Mouse (Mus musculus): ENCODE data around the gene Olfr679. TPM values are rescaled to one million over a fixed set of nuclear protein-coding genes. Genes with fewer than 3 reads are reported as not detected.

Gene Olfr679
- total and polyA plus RNA-seq, 3 experiments = not detected

- Histone ChIP-seq H3K36me3 (ENCODE audit: control insufficient read depth in 1 of 2, insufficient read depth in 2 of 2, low read length in 2 of 2) (no peaks in the 10 kb centered on the region), H3K4me1 (ENCODE audit: control insufficient read depth in 1 of 2, insufficient read depth in 2 of 2, low read length in 2 of 2) (no peaks in the 10 kb centered on the region)
- no peak for DNase-seq (ENCODE audit: low read depth, low spot score)
Measured at GRCm38 (mm10) chr7:105116536-105116935, 35.5 kb downstream of the Olfr679 start, which contains the start of gene Olfr681. Olfr681 (plus strand) TSS chr7:105116836.

More at GRCm38 (mm10) chr7:105116536-105116935, 35.5 kb downstream of the Olfr679 start, which contains the start of gene Olfr681:
- no peaks in the 10 kb centered on the region for H3K79me2 ChIP-seq (ENCODE audit: control insufficient read depth, insufficient read depth, low read length, poor library complexity)
- H3K27me3 ChIP-seq (ENCODE audit: control insufficient read depth in 1 of 2, insufficient read depth in 2 of 2, low read length in 2 of 2) = no peaks in the 10 kb centered on the region
- no peak for TF ChIP-seq ETS1 (IDR thresholded peaks at IDR 0.05; ENCODE audit: low read depth, low read length)
- no peak for TF ChIP-seq POLR2A (IDR thresholded peaks at IDR 0.05; ENCODE audit: control insufficient read depth in 1 of 2, insufficient read depth in 1 of 2, low read depth in 1 of 2, low read length in 2 of 2, poor library complexity in 1 of 2)
- TF ChIP-seq ZMIZ1 (IDR thresholded peaks at IDR 0.05; ENCODE audit: low read depth, low read length) = no peak
- no peak for TF ChIP-seq JUND (IDR thresholded peaks at IDR 0.05; ENCODE audit: low read depth, low read length)
- TF ChIP-seq MAZ (IDR thresholded peaks at IDR 0.05; ENCODE audit: low read depth, low read length) = no peak
- TF ChIP-seq TCF12 (IDR thresholded peaks at IDR 0.05; ENCODE audit: low read depth, low read length) = no peak
- TF ChIP-seq SIN3A (IDR thresholded peaks at IDR 0.05; ENCODE audit: low read length) = no peak
- TF ChIP-seq ZNF384 (IDR thresholded peaks at IDR 0.05; ENCODE audit: low read depth, low read length) = no peak
- TF ChIP-seq USF2 (IDR thresholded peaks at IDR 0.05; ENCODE audit: borderline replicate concordance in 1 of 2, insufficient read depth in 1 of 2, low read depth in 1 of 2, low read length in 2 of 2) = no peak
- TF ChIP-seq NELFE (IDR thresholded peaks at IDR 0.05; ENCODE audit: low read depth, low read length) = no peak
- TF ChIP-seq HCFC1 (IDR thresholded peaks at IDR 0.05; ENCODE audit: low read depth, low read length) = no peak
- no peak for TF ChIP-seq USF1 (IDR thresholded peaks at IDR 0.05; ENCODE audit: low read depth, low read length)
- no peak for TF ChIP-seq SMC3 (IDR thresholded peaks at IDR 0.05; ENCODE audit: low read depth, low read length)
- TF ChIP-seq KAT2A (conservative IDR thresholded peaks at IDR 0.05; ENCODE audit: low read depth, low read length) = no peak
- no peak for TF ChIP-seq CTCF (IDR thresholded peaks at IDR 0.05 in 2 of 3, conservative IDR thresholded peaks at IDR 0.05 in 1 of 3; ENCODE audit: control insufficient read depth in 1 of 3, insufficient read depth in 1 of 3, low read depth in 2 of 3, low read length in 3 of 3, poor library complexity in 1 of 3, severe bottlenecking in 1 of 3)
- no peak for TF ChIP-seq ELF1 (IDR thresholded peaks at IDR 0.05; ENCODE audit: low read depth, low read length)
- no peak for TF ChIP-seq POLR2AphosphoS5 (IDR thresholded peaks at IDR 0.05; ENCODE audit: borderline replicate concordance, low read depth, low read length)
- TF ChIP-seq NRF1 (IDR thresholded peaks at IDR 0.05; ENCODE audit: insufficient read depth, low read depth, low read length, poor library complexity, severe bottlenecking) = no peak
- no peak for TF ChIP-seq BHLHE40 (IDR thresholded peaks at IDR 0.05; ENCODE audit: borderline replicate concordance, low read depth, low read length)
- no peak within 1 kb of the TSS for H3K27ac ChIP-seq (ENCODE audit: control insufficient read depth, low read depth, low read length)
- H3K9ac ChIP-seq (ENCODE audit: control insufficient read depth, low read depth, low read length, poor library complexity, severe bottlenecking) = no peak within 1 kb of the TSS
- no peak within 1 kb of the TSS for H3K4me3 ChIP-seq (ENCODE audit: control insufficient read depth in 1 of 2, insufficient read depth in 1 of 2, low read depth in 2 of 2, low read length in 2 of 2)
- H3K9me3 ChIP-seq (replicated peaks; ENCODE audit: insufficient read depth, low read length) = no peaks in the 10 kb centered on the region

Other genes with a start within 250 kb of the Olfr679 start
- gene Usp17lb, start 238.6 kb upstream of the Olfr679 start, total RNA-seq (2012; rRNA removed) = not detected in 2 replicates
- not detected for gene Usp17lb, start 238.6 kb upstream of the Olfr679 start, polyA plus RNA-seq (2012; ENCODE audit: insufficient read depth in 1 of 2, insufficient read length in 2 of 2, low read depth in 1 of 2, low replicate concordance in 2 of 2, missing spikeins in 1 of 2)
- gene Usp17la, start 224.2 kb upstream of the Olfr679 start, total RNA-seq (2012; rRNA removed) = not detected in 2 replicates
- not detected for gene Usp17la, start 224.2 kb upstream of the Olfr679 start, polyA plus RNA-seq (2012; ENCODE audit: insufficient read depth in 1 of 2, insufficient read length in 2 of 2, low read depth in 1 of 2, low replicate concordance in 2 of 2, missing spikeins in 1 of 2)
- not detected in 2 replicates for gene Olfr665, start 203.2 kb upstream of the Olfr679 start, total RNA-seq (2012; rRNA removed)
- gene Olfr665, start 203.2 kb upstream of the Olfr679 start, polyA plus RNA-seq (2012; ENCODE audit: insufficient read depth in 1 of 2, insufficient read length in 2 of 2, low read depth in 1 of 2, low replicate concordance in 2 of 2, missing spikeins in 1 of 2) = not detected
- gene Olfr666, start 185.3 kb upstream of the Olfr679 start, total RNA-seq (2012; rRNA removed) = not detected in 2 replicates
- gene Olfr666, start 185.3 kb upstream of the Olfr679 start, polyA plus RNA-seq (2012; ENCODE audit: insufficient read depth in 1 of 2, insufficient read length in 2 of 2, low read depth in 1 of 2, low replicate concordance in 2 of 2, missing spikeins in 1 of 2) = not detected
- gene Olfr667, start 159.7 kb upstream of the Olfr679 start, total RNA-seq (2012; rRNA removed) = not detected in 2 replicates
- not detected for gene Olfr667, start 159.7 kb upstream of the Olfr679 start, polyA plus RNA-seq (2012; ENCODE audit: insufficient read depth in 1 of 2, insufficient read length in 2 of 2, low read depth in 1 of 2, low replicate concordance in 2 of 2, missing spikeins in 1 of 2)
- gene Olfr668, start 153.1 kb upstream of the Olfr679 start, total RNA-seq (2012; rRNA removed) = not detected in 2 replicates
- gene Olfr668, start 153.1 kb upstream of the Olfr679 start, polyA plus RNA-seq (2012; ENCODE audit: insufficient read depth in 1 of 2, insufficient read length in 2 of 2, low read depth in 1 of 2, low replicate concordance in 2 of 2, missing spikeins in 1 of 2) = not detected
- gene Olfr669, start 147.0 kb upstream of the Olfr679 start, total RNA-seq (2012; rRNA removed) = not detected in 2 replicates
- gene Olfr669, start 147.0 kb upstream of the Olfr679 start, polyA plus RNA-seq (2012; ENCODE audit: insufficient read depth in 1 of 2, insufficient read length in 2 of 2, low read depth in 1 of 2, low replicate concordance in 2 of 2, missing spikeins in 1 of 2) = not detected
- gene Olfr670, start 118.6 kb upstream of the Olfr679 start, total RNA-seq (2012; rRNA removed) = not detected in 2 replicates
- gene Olfr670, start 118.6 kb upstream of the Olfr679 start, polyA plus RNA-seq (2012; ENCODE audit: insufficient read depth in 1 of 2, insufficient read length in 2 of 2, low read depth in 1 of 2, low replicate concordance in 2 of 2, missing spikeins in 1 of 2) = not detected
- gene Olfr671, start 102.1 kb upstream of the Olfr679 start, total RNA-seq (2012; rRNA removed) = not detected in 2 replicates
- gene Olfr671, start 102.1 kb upstream of the Olfr679 start, polyA plus RNA-seq (2012; ENCODE audit: insufficient read depth in 1 of 2, insufficient read length in 2 of 2, low read depth in 1 of 2, low replicate concordance in 2 of 2, missing spikeins in 1 of 2) = not detected
- gene Olfr672, start 79.2 kb upstream of the Olfr679 start, total RNA-seq (2012; rRNA removed) = not detected in 2 replicates
- not detected for gene Olfr672, start 79.2 kb upstream of the Olfr679 start, polyA plus RNA-seq (2012; ENCODE audit: insufficient read depth in 1 of 2, insufficient read length in 2 of 2, low read depth in 1 of 2, low replicate concordance in 2 of 2, missing spikeins in 1 of 2)
- gene Olfr675, start 52.7 kb upstream of the Olfr679 start, total RNA-seq (2012; rRNA removed) = not detected in 2 replicates
- not detected for gene Olfr675, start 52.7 kb upstream of the Olfr679 start, polyA plus RNA-seq (2012; ENCODE audit: insufficient read depth in 1 of 2, insufficient read length in 2 of 2, low read depth in 1 of 2, low replicate concordance in 2 of 2, missing spikeins in 1 of 2)
- not detected in 2 replicates for gene Olfr676, start 48.5 kb upstream of the Olfr679 start, total RNA-seq (2012; rRNA removed)
- gene Olfr676, start 48.5 kb upstream of the Olfr679 start, polyA plus RNA-seq (2012; ENCODE audit: insufficient read depth in 1 of 2, insufficient read length in 2 of 2, low read depth in 1 of 2, low replicate concordance in 2 of 2, missing spikeins in 1 of 2) = not detected
- not detected in 2 replicates for gene Olfr677, start 29.8 kb upstream of the Olfr679 start, total RNA-seq (2012; rRNA removed)
- gene Olfr677, start 29.8 kb upstream of the Olfr679 start, polyA plus RNA-seq (2012; ENCODE audit: insufficient read depth in 1 of 2, insufficient read length in 2 of 2, low read depth in 1 of 2, low replicate concordance in 2 of 2, missing spikeins in 1 of 2) = not detected
- not detected in 2 replicates for gene Olfr678, start 16.7 kb upstream of the Olfr679 start, total RNA-seq (2012; rRNA removed)
- gene Olfr678, start 16.7 kb upstream of the Olfr679 start, polyA plus RNA-seq (2012; ENCODE audit: insufficient read depth in 1 of 2, insufficient read length in 2 of 2, low read depth in 1 of 2, low replicate concordance in 2 of 2, missing spikeins in 1 of 2) = not detected
- gene Olfr680-ps1, start 11.6 kb downstream of the Olfr679 start, total RNA-seq (2012; rRNA removed) = not detected in 2 replicates
- gene Olfr680-ps1, start 11.6 kb downstream of the Olfr679 start, polyA plus RNA-seq (2012; ENCODE audit: insufficient read depth in 1 of 2, insufficient read length in 2 of 2, low read depth in 1 of 2, low replicate concordance in 2 of 2, missing spikeins in 1 of 2) = not detected
- not detected in 2 replicates for gene Olfr681, start 35.6 kb downstream of the Olfr679 start, total RNA-seq (2012; rRNA removed)
- gene Olfr681, start 35.6 kb downstream of the Olfr679 start, polyA plus RNA-seq (2012; ENCODE audit: insufficient read depth in 1 of 2, insufficient read length in 2 of 2, low read depth in 1 of 2, low replicate concordance in 2 of 2, missing spikeins in 1 of 2) = not detected
- gene Olfr683, start 65.8 kb downstream of the Olfr679 start, total RNA-seq (2012; rRNA removed) = not detected in 2 replicates
- not detected for gene Olfr683, start 65.8 kb downstream of the Olfr679 start, polyA plus RNA-seq (2012; ENCODE audit: insufficient read depth in 1 of 2, insufficient read length in 2 of 2, low read depth in 1 of 2, low replicate concordance in 2 of 2, missing spikeins in 1 of 2)
- gene Olfr684, start 82.4 kb downstream of the Olfr679 start, total RNA-seq (2012; rRNA removed) = not detected in 2 replicates
- not detected for gene Olfr684, start 82.4 kb downstream of the Olfr679 start, polyA plus RNA-seq (2012; ENCODE audit: insufficient read depth in 1 of 2, insufficient read length in 2 of 2, low read depth in 1 of 2, low replicate concordance in 2 of 2, missing spikeins in 1 of 2)
- gene Olfr685, start 104.8 kb downstream of the Olfr679 start, total RNA-seq (2012; rRNA removed) = not detected in 2 replicates
- not detected for gene Olfr685, start 104.8 kb downstream of the Olfr679 start, polyA plus RNA-seq (2012; ENCODE audit: insufficient read depth in 1 of 2, insufficient read length in 2 of 2, low read depth in 1 of 2, low replicate concordance in 2 of 2, missing spikeins in 1 of 2)
- not detected in 2 replicates for gene Olfr686, start 126.3 kb downstream of the Olfr679 start, total RNA-seq (2012; rRNA removed)
- gene Olfr686, start 126.3 kb downstream of the Olfr679 start, polyA plus RNA-seq (2012; ENCODE audit: insufficient read depth in 1 of 2, insufficient read length in 2 of 2, low read depth in 1 of 2, low replicate concordance in 2 of 2, missing spikeins in 1 of 2) = not detected
- not detected in 2 replicates for gene Olfr688, start 206.9 kb downstream of the Olfr679 start, total RNA-seq (2012; rRNA removed)
- not detected for gene Olfr688, start 206.9 kb downstream of the Olfr679 start, polyA plus RNA-seq (2012; ENCODE audit: insufficient read depth in 1 of 2, insufficient read length in 2 of 2, low read depth in 1 of 2, low replicate concordance in 2 of 2, missing spikeins in 1 of 2)
- not detected in 2 replicates for gene Olfr689, start 230.0 kb downstream of the Olfr679 start, total RNA-seq (2012; rRNA removed)
- not detected for gene Olfr689, start 230.0 kb downstream of the Olfr679 start, polyA plus RNA-seq (2012; ENCODE audit: insufficient read depth in 1 of 2, insufficient read length in 2 of 2, low read depth in 1 of 2, low replicate concordance in 2 of 2, missing spikeins in 1 of 2)